Mouse (Mus musculus) liver, adult 2 months (tissue): ENCODE measurements at regions not wholly inside any gene's neighbourhood (a gene's known extent, or its start where the extent isn't known, plus 50 kb on each side); places are given as distances from the start of the nearest gene placed in this dataset.

ENCODE experiments used
- DNase-seq: peaks from one replicate; pipeline ENCODE4 v3.0.0-alpha.2; 2011; ENCODE audit warnings: low read depth, low spot score; ENCODE audit errors: extremely low read depth
- H3K27ac ChIP-seq: fragments of 200-500 bp; replicated peaks from 2 replicates; pipeline ENCODE4 v1.5.1; 2012; ENCODE audit warnings: low read depth, mild to moderate bottlenecking, control low read depth, inconsistent platforms, low read length; ENCODE audit not compliant: insufficient read depth
- H3K27me3 ChIP-seq: fragments of 200-500 bp; 2 replicates; pipeline ENCODE4 v1.6.1; 2012; ENCODE audit warnings: mild to moderate bottlenecking, moderate library complexity, low read length, inconsistent platforms; ENCODE audit not compliant: control insufficient read depth, insufficient read depth
- H3K36me3 ChIP-seq: fragments of 200-500 bp; 2 replicates; pipeline ENCODE4 v1.6.1; 2012; ENCODE audit warnings: low read length, inconsistent platforms; ENCODE audit not compliant: control insufficient read depth, insufficient read depth
- H3K4me1 ChIP-seq: fragments of 200-500 bp; 2 replicates; pipeline ENCODE4 v1.6.1; 2011; ENCODE audit warnings: low read length; ENCODE audit not compliant: control insufficient read depth, insufficient read depth
- H3K4me3 ChIP-seq: fragments of 200-500 bp; 2 replicates; pipeline ENCODE4 v1.5.1; 2011; ENCODE audit warnings: low read depth, mild to moderate bottlenecking, control low read depth, low read length, moderate library complexity; ENCODE audit not compliant: insufficient read depth
- H3K79me2 ChIP-seq: fragments of 200-500 bp; 2 replicates; pipeline ENCODE4 v1.6.1; 2012; ENCODE audit warnings: inconsistent platforms, mild to moderate bottlenecking, low read length, moderate library complexity; ENCODE audit not compliant: control insufficient read depth, insufficient read depth
- H3K9ac ChIP-seq: fragments of 200-500 bp; 2 replicates; pipeline ENCODE4 v1.6.1; 2012; ENCODE audit warnings: low read depth, mild to moderate bottlenecking, control low read depth, inconsistent platforms, low read length
- CTCF ChIP-seq: fragments of 200-500 bp; IDR thresholded peaks from 2 replicates; pipeline ENCODE4 v1.5.1; 2011; ENCODE audit warnings: low read depth, low read length, control low read depth
- POLR2A ChIP-seq: fragments of 200-500 bp; IDR thresholded peaks from 2 replicates; pipeline ENCODE4 v1.6.1; 2011; ENCODE audit warnings: low read length, control low read depth; ENCODE audit not compliant: insufficient read depth; ENCODE audit errors: extremely low read depth
- WGBS: fragments of 180-500 bp; shearing (Covaris S2); methylation state at CpG from one replicate; pipeline ENCODE4 v1.1.7; 2018; 5-methylcytosine and 5-hydroxymethylcytosine counted together

GRCm38 (mm10) chr13:53756970-53757530 lies 284.2 kb upstream of the Msx2 start:
- Histone ChIP-seq H3K4me3 (no peak overlapping the region), H3K9ac (no peak overlapping the region), H3K79me2 (no peaks in the 10 kb centered on the region), H3K4me1 (no peaks in the 10 kb centered on the region), H3K36me3 (no peaks in the 10 kb centered on the region), H3K27ac (no peak overlapping the region), H3K27me3 (no peaks in the 10 kb centered on the region)
- DNase-seq = no peak
- WGBS = 77% methylated on average over 13 of the region's 13 CpGs
- no peak for TF ChIP-seq POLR2A
- TF ChIP-seq CTCF = no peak

- no peak overlapping the region for H3K27ac ChIP-seq
- no peak overlapping the region for H3K9ac ChIP-seq
- 67% methylated on average over 11 of the region's 11 CpGs for WGBS
- no peaks in the 10 kb centered on the region for H3K36me3 ChIP-seq
- no peaks in the 10 kb centered on the region for H3K79me2 ChIP-seq
- no peaks in the 10 kb centered on the region for H3K27me3 ChIP-seq
- TF ChIP-seq CTCF (no peak), POLR2A (no peak)
- DNase-seq = no peak
- H3K4me1 ChIP-seq = no peaks in the 10 kb centered on the region
- no peak overlapping the region for H3K4me3 ChIP-seq
Measured at GRCm38 (mm10) chr13:53755046-53755615, 282.3 kb upstream of the Msx2 start.

GRCm38 (mm10) chr13:53753049-53753448 lies 280.2 kb upstream of the Msx2 start:
- TF ChIP-seq POLR2A = no peak
- TF ChIP-seq CTCF = no peak
- no peak overlapping the region for H3K9ac ChIP-seq
- no peak for DNase-seq
- no peaks in the 10 kb centered on the region for H3K4me1 ChIP-seq
- H3K4me3 ChIP-seq = no peak overlapping the region
- H3K79me2 ChIP-seq = no peaks in the 10 kb centered on the region
- H3K27me3 ChIP-seq = no peaks in the 10 kb centered on the region
- no peak overlapping the region for H3K27ac ChIP-seq
- 73% methylated on average over 6 of the region's 6 CpGs for WGBS
- H3K36me3 ChIP-seq = no peaks in the 10 kb centered on the region

- Histone ChIP-seq H3K9ac (no peak overlapping the region), H3K36me3 (no peaks in the 10 kb centered on the region), H3K79me2 (no peaks in the 10 kb centered on the region), H3K27ac (no peak overlapping the region), H3K27me3 (no peaks in the 10 kb centered on the region), H3K4me1 (no peaks in the 10 kb centered on the region), H3K4me3 (no peak overlapping the region)
- no peak for TF ChIP-seq CTCF
- TF ChIP-seq POLR2A = no peak
- WGBS = 86% methylated on average over 6 of the region's 6 CpGs
- DNase-seq = no peak
Measured at GRCm38 (mm10) chr13:53740981-53741380, 268.1 kb upstream of the Msx2 start.

GRCm38 (mm10) chr13:53739127-53739526 lies 266.3 kb upstream of the Msx2 start:
- Histone ChIP-seq H3K9ac (no peak overlapping the region), H3K4me1 (no peaks in the 10 kb centered on the region), H3K27ac (no peak overlapping the region), H3K79me2 (no peaks in the 10 kb centered on the region), H3K27me3 (no peaks in the 10 kb centered on the region), H3K4me3 (no peak overlapping the region), H3K36me3 (no peaks in the 10 kb centered on the region)
- no peak for TF ChIP-seq CTCF
- TF ChIP-seq POLR2A = no peak
- 83% methylated on average over 3 of the region's 3 CpGs for WGBS
- no peak for DNase-seq

- no peaks in the 10 kb centered on the region for H3K36me3 ChIP-seq
- no peak for TF ChIP-seq CTCF
- TF ChIP-seq POLR2A = no peak
- H3K4me3 ChIP-seq = no peak overlapping the region
- H3K27me3 ChIP-seq = no peaks in the 10 kb centered on the region
- H3K9ac ChIP-seq = no peak overlapping the region
- no peaks in the 10 kb centered on the region for H3K79me2 ChIP-seq
- 74% methylated on average over 4 of the region's 4 CpGs for WGBS
- no peak for DNase-seq
- no peaks in the 10 kb centered on the region for H3K4me1 ChIP-seq
- H3K27ac ChIP-seq = no peak overlapping the region
Measured at GRCm38 (mm10) chr13:53734944-53735343, 262.1 kb upstream of the Msx2 start.
